Mouse (Mus musculus): ENCODE measurements around the gene Hivep3. TPM values are rescaled to one million over a fixed set of nuclear protein-coding genes. Genes with fewer than 3 reads are reported as not detected.

Gene Hivep3
- polyA plus RNA-seq, 2 experiments: 3.8 to 5.1 TPM

DNA sequence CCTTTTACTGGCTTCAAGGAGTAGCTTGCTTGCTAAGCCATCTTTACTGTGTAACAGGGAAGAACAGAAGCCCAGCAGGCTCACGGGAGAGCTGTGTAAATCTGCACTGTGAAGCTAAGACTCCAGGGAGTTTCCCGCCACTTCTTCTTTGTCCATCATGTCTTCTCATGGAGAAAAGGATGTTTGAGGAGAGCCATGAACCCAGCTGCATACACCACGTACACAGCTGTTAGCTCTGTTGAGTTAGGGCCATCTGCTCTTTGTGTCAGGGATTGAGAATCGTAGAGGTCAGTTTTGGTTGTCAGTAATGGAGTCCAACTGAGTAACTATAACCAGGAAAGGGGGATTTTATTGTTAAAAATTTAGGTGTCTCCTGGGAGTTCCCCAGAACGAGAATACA lies 26.3 kb upstream of the Hivep3 start:
- DNase-seq (ENCODE audit: low spot score) (no peak), ATAC-seq (ENCODE audit: low FRiP score, low read depth) (no peak)
- Histone ChIP-seq H3K27ac (replicated peaks; ENCODE audit: low read depth, low read length) (no peak overlapping the region), H3K9ac (ENCODE audit: low read depth, low read length, severe bottlenecking) (no peak overlapping the region), H3K4me3 (replicated peaks; ENCODE audit: low read length) (no peak overlapping the region), H3K27me3 (ENCODE audit: control insufficient read depth, insufficient read depth, low read length) (no peaks in the 10 kb centered on the region), H3K9me3 (ENCODE audit: control insufficient read depth, low read length) (no peaks in the 10 kb centered on the region), H3K36me3 (ENCODE audit: control insufficient read depth, insufficient read depth, low read length) (no peaks in the 10 kb centered on the region), H3K4me1 (ENCODE audit: control insufficient read depth, insufficient read depth, low read length) (no peaks in the 10 kb centered on the region), H3K4me2 (replicated peaks; ENCODE audit: low read depth, low read length, severe bottlenecking) (no peak overlapping the region)
- 46% methylated on average over 5 of the region's 5 CpGs for WGBS
- TF ChIP-seq POLR2A (IDR thresholded peaks at IDR 0.05; ENCODE audit: borderline replicate concordance, extremely low read depth, insufficient read depth, insufficient read length): no peak

DNA sequence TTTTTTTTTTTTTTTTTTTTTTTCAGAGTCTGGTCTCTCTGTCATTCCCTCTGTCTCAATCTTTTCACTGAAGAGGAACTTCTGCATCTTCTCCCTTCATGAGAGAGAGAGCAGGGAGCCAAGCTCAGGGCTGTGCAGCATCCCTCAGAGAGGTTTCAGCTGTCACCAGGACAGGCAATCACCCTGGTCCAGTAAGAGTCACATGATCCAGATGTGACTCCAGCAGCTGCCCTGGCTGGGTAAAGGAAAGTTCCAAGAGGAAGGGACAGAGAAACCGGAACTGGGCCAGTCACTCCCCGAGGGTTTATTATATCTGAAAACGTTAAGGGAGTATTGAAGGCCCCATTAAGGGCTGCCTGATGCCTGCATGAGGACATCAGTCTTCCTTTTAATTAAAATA lies 25.8 kb upstream of the Hivep3 start:
- no peaks in the 10 kb centered on the region for H3K36me3 ChIP-seq (ENCODE audit: control insufficient read depth, insufficient read depth, low read length)
- no peak overlapping the region for H3K4me2 ChIP-seq (replicated peaks; ENCODE audit: low read depth, low read length, severe bottlenecking)
- no peak for TF ChIP-seq POLR2A (IDR thresholded peaks at IDR 0.05; ENCODE audit: borderline replicate concordance, extremely low read depth, insufficient read depth, insufficient read length)
- no peaks in the 10 kb centered on the region for H3K27me3 ChIP-seq (ENCODE audit: control insufficient read depth, insufficient read depth, low read length)
- no peaks in the 10 kb centered on the region for H3K4me1 ChIP-seq (ENCODE audit: control insufficient read depth, insufficient read depth, low read length)
- 10% methylated on average over 3 of the region's 3 CpGs for WGBS
- no peak overlapping the region for H3K27ac ChIP-seq (replicated peaks; ENCODE audit: low read depth, low read length)
- no peak for DNase-seq (ENCODE audit: low spot score)
- ATAC-seq (ENCODE audit: low FRiP score, low read depth): no peak
- H3K9ac ChIP-seq (ENCODE audit: low read depth, low read length, severe bottlenecking): no peak overlapping the region
- no peaks in the 10 kb centered on the region for H3K9me3 ChIP-seq (ENCODE audit: control insufficient read depth, low read length)
- no peak overlapping the region for H3K4me3 ChIP-seq (replicated peaks; ENCODE audit: low read length)

DNA sequence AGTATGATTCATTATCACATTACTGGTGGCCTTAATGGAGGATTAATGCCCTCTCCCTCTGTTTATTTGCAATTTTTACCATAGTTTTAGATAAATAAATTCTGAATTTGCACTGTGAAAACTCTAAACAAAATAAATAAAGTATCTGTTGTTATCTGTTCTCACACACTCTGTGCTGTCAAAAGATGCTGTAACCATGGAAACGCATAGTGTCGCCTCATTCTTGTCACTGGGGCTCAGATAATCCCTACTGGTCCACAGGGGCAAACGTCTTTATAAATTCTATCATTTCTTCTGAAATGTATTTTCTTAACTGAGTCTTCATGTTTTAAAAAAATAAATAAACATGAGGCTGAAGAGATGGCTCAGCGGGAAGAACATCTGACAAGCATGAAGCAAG lies 23.4 kb upstream of the Hivep3 start:
- Histone ChIP-seq H3K4me3 (replicated peaks; ENCODE audit: low read length) (no peak overlapping the region), H3K4me1 (ENCODE audit: control insufficient read depth, insufficient read depth, low read length) (no peaks in the 10 kb centered on the region), H3K27me3 (ENCODE audit: control insufficient read depth, insufficient read depth, low read length) (no peaks in the 10 kb centered on the region), H3K9ac (ENCODE audit: low read depth, low read length, severe bottlenecking) (no peak overlapping the region), H3K36me3 (ENCODE audit: control insufficient read depth, insufficient read depth, low read length) (no peaks in the 10 kb centered on the region), H3K4me2 (replicated peaks; ENCODE audit: low read depth, low read length, severe bottlenecking) (no peak overlapping the region), H3K27ac (replicated peaks; ENCODE audit: low read depth, low read length) (no peak overlapping the region), H3K9me3 (ENCODE audit: control insufficient read depth, low read length) (no peaks in the 10 kb centered on the region)
- ATAC-seq (ENCODE audit: low FRiP score, low read depth) (no peak), DNase-seq (ENCODE audit: low spot score) (no peak)
- no peak for TF ChIP-seq POLR2A (IDR thresholded peaks at IDR 0.05; ENCODE audit: borderline replicate concordance, extremely low read depth, insufficient read depth, insufficient read length)
- 80% methylated on average over 4 of the region's 4 CpGs for WGBS

DNA sequence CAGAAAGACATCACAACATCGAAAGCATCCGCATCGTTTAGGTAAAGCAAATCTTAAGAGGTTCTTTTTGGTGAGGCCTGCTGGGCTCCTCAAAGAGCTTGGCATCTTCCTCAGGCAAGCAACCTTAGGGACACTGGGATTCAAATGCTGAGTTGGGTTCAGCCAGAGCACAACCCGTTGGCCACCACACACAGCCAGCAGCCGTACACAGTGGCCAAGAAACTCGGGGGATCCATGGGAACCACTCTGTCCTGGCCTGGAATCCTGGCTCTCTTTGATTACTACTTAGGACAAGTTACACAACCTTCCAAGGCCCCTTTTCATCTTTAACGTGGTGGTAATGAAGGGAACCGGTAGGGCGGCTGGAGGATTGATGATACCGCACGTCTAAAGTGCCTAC lies 16.1 kb upstream of the Hivep3 start:
- Histone ChIP-seq H3K27ac (replicated peaks; ENCODE audit: low read depth, low read length) (no peak overlapping the region), H3K4me1 (ENCODE audit: control insufficient read depth, insufficient read depth, low read length) (no peaks in the 10 kb centered on the region), H3K9ac (ENCODE audit: low read depth, low read length, severe bottlenecking) (no peak overlapping the region), H3K4me3 (replicated peaks; ENCODE audit: low read length) (no peak overlapping the region), H3K9me3 (ENCODE audit: control insufficient read depth, low read length) (no peaks in the 10 kb centered on the region), H3K36me3 (ENCODE audit: control insufficient read depth, insufficient read depth, low read length) (no peaks in the 10 kb centered on the region), H3K27me3 (ENCODE audit: control insufficient read depth, insufficient read depth, low read length) (no peaks in the 10 kb centered on the region), H3K4me2 (replicated peaks; ENCODE audit: low read depth, low read length, severe bottlenecking) (no peak overlapping the region)
- no peak for TF ChIP-seq POLR2A (IDR thresholded peaks at IDR 0.05; ENCODE audit: borderline replicate concordance, extremely low read depth, insufficient read depth, insufficient read length)
- ATAC-seq (ENCODE audit: low FRiP score, low read depth): no peak
- 68% methylated on average over 11 of the region's 11 CpGs for whole genome bisulfite sequencing
- DNase-seq (ENCODE audit: low spot score): no peak

DNA sequence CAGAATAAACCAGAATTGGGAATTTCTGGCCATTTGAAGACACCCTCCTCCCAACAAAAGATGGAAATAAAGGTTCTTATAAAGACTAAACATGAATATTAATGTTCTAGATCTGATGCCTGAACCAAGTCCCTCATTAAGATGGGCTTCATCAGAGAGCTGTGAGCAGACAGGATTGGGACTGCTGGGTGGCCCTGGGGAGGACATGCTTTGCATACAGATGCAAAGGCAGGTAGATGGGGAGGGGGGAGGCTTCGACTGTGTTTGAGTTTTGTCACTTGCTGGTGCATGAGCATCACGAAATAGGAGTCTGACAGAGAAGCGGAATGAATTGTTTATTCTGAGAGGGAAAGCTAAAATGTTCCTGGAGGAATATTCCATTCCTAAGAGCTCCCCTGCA lies 12.1 kb upstream of the Hivep3 start:
- TF ChIP-seq POLR2A (IDR thresholded peaks at IDR 0.05; ENCODE audit: borderline replicate concordance, extremely low read depth, insufficient read depth, insufficient read length): no peak
- 73% methylated on average over 3 of the region's 3 CpGs for WGBS
- H3K4me2 ChIP-seq (replicated peaks; ENCODE audit: low read depth, low read length, severe bottlenecking): no peak overlapping the region
- H3K36me3 ChIP-seq (ENCODE audit: control insufficient read depth, insufficient read depth, low read length): no peaks in the 10 kb centered on the region
- H3K27me3 ChIP-seq (ENCODE audit: control insufficient read depth, insufficient read depth, low read length): no peaks in the 10 kb centered on the region
- no peak overlapping the region for H3K9ac ChIP-seq (ENCODE audit: low read depth, low read length, severe bottlenecking)
- H3K4me3 ChIP-seq (replicated peaks; ENCODE audit: low read length): no peak overlapping the region
- no peak overlapping the region for H3K27ac ChIP-seq (replicated peaks; ENCODE audit: low read depth, low read length)
- ATAC-seq (ENCODE audit: low FRiP score, low read depth): no peak
- no peaks in the 10 kb centered on the region for H3K4me1 ChIP-seq (ENCODE audit: control insufficient read depth, insufficient read depth, low read length)
- no peaks in the 10 kb centered on the region for H3K9me3 ChIP-seq (ENCODE audit: control insufficient read depth, low read length)
- no peak for DNase-seq (ENCODE audit: low spot score)

DNA sequence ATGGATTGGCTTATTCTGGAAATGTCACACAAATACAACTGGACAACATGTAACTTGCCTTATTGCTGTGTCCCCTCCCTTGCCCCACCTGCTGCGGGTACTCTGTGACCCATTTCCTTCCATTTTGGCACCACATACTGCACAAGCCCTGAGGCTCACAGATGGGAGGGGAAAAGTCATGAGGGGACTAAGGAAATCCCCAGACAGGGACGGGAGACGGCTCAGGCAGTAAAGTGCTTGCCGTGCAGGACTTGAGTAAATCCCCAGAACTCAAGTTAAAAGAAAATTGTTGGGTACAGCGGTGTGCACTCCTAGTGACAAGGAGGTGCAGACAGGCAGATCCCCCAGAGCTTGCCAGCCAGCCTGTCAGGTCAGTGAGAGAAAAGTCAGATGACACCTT lies 7.5 kb upstream of the Hivep3 start:
- Histone ChIP-seq H3K9ac (ENCODE audit: low read depth, low read length, severe bottlenecking) (no peak overlapping the region), H3K4me3 (replicated peaks; ENCODE audit: low read length) (no peak overlapping the region), H3K4me2 (replicated peaks; ENCODE audit: low read depth, low read length, severe bottlenecking) (no peak overlapping the region), H3K9me3 (ENCODE audit: control insufficient read depth, low read length) (no peaks in the 10 kb centered on the region), H3K27ac (replicated peaks; ENCODE audit: low read depth, low read length) (no peak overlapping the region), H3K27me3 (ENCODE audit: control insufficient read depth, insufficient read depth, low read length) (no peaks in the 10 kb centered on the region), H3K4me1 (ENCODE audit: control insufficient read depth, insufficient read depth, low read length) (no peaks in the 10 kb centered on the region), H3K36me3 (ENCODE audit: control insufficient read depth, insufficient read depth, low read length) (no peaks in the 10 kb centered on the region)
- DNase-seq (ENCODE audit: low spot score): no peak
- WGBS: 58% methylated on average over 5 of the region's 5 CpGs
- no peak for TF ChIP-seq POLR2A (IDR thresholded peaks at IDR 0.05; ENCODE audit: borderline replicate concordance, extremely low read depth, insufficient read depth, insufficient read length)
- no peak for ATAC-seq (ENCODE audit: low FRiP score, low read depth)
